Mouse (Mus musculus): ENCODE data around the gene Smad3.

The Smad3 gene

DNA sequence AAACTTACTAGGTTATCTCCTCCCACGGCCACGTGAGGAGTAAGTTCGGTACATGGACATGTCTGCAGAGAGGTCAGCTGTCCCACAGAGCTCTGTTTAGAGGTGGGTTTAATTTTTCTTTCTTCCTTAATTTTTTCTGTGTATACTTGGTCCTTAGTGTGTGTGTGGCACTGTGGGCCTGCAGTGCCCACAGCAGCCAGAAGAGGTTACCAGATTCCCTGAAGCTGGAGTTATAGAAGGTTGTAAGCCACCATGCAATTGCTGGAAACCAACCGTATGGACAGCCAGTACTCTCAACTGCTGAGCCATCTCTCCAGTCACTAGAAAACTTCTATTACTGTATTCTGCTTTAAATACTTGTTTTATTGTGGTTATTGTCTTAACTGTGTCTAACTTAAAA, 125.7 kb downstream of the Smad3 start:
- DNase-seq (ENCODE audit: low spot score), result no peak

DNA sequence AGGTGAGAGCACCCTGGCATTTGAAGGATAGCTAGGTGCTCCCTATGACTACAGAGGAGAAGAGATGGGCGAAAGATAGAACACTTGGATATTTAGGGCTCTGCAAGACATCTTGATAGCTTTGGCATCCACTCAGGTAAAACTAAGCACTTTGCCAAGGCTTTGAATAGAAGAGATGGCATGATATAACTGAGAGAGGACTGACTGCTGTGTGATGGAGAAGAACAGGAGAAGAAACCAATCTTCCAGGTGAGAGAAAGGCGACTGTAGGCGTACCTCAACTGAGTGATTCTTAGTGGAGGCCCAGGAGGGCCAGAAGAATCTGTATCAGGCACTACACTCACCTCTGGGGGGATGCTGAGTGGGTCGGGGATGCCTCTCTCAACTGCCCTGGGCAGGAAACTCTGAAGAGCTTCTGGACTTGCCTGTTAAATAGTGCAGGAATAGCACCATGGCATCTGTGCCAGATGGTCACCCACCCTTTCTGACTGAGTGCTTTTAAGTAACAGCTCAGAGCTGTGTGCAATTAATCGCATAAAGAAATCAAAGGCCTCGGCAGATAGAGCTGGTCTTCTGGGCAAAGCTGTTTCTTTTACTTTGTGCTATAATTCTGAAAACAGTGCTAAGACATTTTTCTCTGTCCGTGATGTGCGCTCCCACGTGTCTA, 132.6 kb downstream of the Smad3 start:
- DNase-seq (ENCODE audit: low spot score), result no peak

DNA sequence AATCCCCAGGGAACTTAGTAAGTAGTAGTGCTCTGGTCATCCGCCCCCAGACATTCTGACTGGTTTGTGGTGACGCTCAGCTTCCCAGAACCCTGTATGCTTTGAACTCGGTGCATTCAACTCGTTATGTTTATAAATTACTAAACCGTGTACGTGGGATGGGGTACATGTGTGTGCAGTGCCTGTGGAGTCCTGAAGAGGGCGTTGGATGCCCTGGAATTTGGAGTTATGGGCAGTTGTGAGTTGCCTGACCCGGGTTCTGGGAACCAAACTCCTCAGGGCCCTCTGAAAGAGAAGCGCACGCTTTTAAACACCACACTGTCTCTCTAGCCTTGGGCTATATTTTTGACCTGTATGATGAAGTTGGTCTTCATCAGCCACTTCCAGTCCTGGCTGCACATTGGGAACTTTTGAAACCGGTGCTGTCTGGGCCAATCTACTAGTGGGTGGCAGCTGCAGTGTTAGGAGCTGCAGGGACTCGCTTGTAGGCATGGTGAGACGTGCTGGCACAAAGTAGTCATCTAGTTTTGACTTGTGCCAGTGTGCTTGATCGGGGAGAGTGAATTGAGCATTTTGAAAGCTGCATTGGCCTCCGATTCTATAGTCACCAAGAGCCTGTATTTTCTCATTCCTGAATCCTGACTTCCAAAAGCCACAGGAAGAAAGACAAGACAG, 133.8 kb downstream of the Smad3 start:
- no peak for DNase-seq (ENCODE audit: low spot score)

GRCm38 (mm10) chr9:63617967-63618366, 139.8 kb downstream of the Smad3 start:
- DNase-seq (ENCODE audit: low spot score), result no peak

GRCm38 (mm10) chr9:63614018-63614985, 143.5 kb downstream of the Smad3 start:
- DNase-seq (ENCODE audit: low spot score), result no peak

- DNase-seq (ENCODE audit: low spot score), result no peak
Observed at GRCm38 (mm10) chr9:63613569-63613968, 144.2 kb downstream of the Smad3 start.

DNA sequence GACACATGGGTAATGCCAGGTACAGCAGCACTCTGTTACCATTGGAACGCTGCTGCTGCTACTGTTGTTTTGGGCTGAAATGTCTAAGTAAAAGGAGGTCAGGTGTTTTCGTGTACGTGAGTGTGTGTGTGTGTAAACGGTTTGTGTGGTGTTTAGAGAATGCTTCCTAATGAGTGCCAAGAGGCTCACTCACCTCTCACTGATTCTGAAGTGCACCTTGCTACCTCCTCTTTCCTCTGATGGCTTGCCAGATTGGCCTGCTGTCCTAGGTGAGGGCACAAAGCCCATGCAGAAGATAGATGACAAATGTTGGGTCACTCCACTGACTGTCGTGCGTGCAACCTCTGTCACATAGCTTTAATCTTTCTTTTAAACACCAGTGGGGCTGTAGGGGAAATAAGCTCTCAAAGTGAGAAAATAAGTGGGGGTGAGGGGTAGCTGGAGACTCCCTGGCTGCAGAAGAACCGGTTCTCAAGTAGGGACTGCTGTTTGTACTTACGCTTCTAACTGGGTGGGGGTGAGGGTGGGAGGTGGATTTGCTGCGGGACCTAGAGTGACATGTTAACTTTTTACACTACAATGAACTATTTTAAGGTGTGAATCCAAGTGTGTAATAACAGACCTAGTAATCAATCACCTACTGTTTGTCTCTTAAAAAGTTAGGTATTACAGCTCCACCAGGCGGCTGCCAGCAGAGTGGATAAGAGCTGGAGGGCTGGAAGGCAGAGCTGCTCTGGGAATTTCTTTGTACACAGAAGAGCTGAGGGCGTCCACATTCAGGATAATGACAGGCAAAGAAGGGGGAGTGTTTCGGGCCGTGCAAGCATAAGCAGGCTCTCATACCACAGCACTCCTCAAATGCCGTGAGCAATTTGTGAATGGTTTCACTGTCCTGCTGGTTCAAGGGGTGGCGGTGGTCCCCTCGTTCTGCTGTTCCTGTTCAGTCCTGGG, 145.0 kb downstream of the Smad3 start:
- DNase-seq (ENCODE audit: low spot score), result no peak

DNA sequence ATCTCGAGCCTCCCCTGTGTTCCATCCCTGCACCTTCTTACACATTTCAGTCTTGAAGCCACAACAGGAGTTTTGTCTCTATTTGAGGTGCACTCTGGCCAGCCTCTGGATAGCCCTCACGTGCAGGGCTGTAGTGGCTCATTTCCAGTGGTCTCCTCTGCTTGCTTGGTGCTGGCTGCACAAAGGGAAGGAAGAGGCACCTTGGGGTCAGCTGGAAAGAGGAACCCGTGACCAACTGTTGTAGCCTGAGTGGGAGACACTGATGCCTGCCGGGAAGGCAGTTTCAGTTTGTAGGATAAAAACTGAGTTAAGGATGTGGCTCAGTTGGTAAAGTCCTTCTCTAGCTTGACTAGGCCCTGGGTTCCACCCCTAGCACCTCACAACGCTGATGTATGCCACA, 145.8 kb downstream of the Smad3 start:
- no peak for DNase-seq (ENCODE audit: low spot score)

GRCm38 (mm10) chr9:63610841-63611366, 146.9 kb downstream of the Smad3 start:
- DNase-seq (ENCODE audit: low spot score), result no peak

GRCm38 (mm10) chr9:63610231-63610630, 147.6 kb downstream of the Smad3 start:
- DNase-seq (ENCODE audit: low spot score), result no peak

GRCm38 (mm10) chr9:63609776-63610175, 148.0 kb downstream of the Smad3 start:
- no peak for DNase-seq (ENCODE audit: low spot score)

DNA sequence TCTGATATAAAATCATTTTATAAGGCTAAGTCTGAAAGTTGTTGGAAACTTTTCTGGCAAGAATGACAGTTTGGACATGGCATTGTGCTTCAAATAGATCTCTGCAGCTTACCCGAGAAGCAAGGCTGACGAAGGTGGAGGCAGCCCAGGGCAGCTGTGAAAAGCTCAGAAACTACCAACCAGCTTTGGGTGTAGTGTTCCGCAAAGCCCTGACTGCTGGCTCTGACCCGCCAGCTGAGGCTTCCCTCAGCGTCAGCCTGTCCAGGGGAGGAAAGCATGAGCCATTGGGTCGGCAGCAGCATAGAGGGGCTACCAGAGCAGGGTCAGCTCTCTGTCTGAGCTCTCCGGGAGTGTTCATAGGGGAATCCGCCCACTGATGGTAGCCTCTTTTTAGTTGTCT, 148.5 kb downstream of the Smad3 start:
- no peak for DNase-seq (ENCODE audit: low spot score)

- DNase-seq (ENCODE audit: low spot score), result no peak
Observed at GRCm38 (mm10) chr9:63608006-63608405, 149.8 kb downstream of the Smad3 start.

DNA sequence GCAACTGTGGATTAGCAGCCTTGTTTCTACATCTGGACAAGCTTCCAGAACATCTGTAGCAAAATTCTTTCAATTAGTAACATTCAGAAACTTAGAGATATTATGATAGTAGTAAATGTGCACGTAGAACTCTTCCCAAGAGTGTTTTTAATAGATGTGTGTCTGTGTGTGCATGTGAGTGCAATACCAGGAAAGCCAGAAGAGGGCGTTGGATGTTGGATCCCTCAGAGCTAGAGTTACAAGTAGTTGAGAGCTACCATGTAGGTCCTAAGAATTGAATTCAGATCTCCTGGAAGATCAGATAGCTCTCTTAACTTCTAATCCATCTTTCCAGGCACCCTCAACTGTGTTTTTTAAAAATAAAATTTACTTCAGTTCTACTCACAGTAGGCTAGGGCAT, 151.2 kb downstream of the Smad3 start:
- no peak for DNase-seq (ENCODE audit: low spot score)

DNA sequence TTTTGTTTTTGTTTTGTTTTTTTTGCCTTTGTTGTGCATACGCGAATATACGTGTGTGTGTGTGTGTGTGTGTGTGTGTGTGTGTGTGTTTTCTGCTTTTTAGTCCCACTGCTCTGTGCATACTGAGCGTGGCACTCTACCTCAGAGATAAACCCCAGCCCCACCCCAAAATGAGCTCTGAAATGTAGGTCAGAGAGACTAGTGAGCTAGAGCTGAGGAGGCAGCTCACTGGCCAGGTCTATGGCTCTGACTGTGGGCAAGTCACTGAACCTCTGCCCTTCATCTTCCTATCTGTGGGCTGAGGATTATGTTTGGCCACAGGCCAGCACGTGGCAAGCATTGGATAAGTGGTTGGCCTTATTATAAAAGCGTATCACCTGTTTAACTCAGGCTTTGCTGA, 153.9 kb downstream of the Smad3 start:
- no peak for DNase-seq (ENCODE audit: low spot score)

DNA sequence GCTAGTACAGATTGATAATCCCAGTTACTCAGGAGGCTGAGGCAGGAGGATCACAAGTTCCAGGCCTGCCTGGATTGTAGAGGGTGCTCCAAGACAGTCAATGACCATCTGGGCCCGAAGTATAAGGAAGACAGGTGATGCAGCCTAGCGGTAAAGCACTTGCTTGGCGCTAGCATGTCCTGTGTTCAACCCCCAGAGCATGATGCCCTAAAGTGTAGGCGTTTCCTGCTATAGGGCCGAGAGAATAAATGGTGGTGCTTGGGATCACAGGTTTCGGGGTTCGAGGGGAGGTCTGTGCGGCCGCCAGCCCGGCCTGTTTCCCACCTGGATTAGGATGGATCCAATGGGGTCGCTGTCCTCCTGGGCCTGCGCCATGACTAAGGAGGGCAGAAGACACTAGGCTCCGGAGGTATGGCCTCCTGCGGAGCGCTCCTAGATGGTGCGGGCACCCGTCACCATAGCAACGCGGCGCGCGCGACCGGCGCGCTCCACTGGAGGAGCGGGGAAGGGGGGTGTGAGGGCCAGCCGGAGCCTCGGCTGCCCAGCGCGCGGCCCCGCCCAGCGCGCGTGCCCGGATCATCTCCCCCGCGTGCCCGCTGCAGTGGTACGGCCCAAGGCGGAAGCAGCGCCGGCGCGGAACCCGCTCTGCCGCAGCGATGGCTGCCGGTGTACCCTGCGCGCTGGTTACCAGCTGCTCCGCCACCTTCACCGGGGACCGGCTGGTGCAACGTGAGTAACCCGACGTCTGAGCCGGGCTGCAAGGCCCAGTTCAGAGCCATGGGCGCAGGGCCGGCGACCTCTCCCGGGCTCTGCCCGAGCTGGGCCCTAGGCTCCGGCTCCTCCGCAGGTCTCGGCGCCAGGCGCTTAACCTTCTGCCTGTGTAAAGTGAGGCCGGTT, 155.5 kb downstream of the Smad3 start, which contains the start of the genes Iqch and Aagab:
Gene Iqch (minus strand): TSS at position 451 of the 897 bp plus-strand sequence.
Gene Aagab (plus strand): TSS at position 618 of the 897 bp plus-strand sequence.
- DNase-seq (ENCODE audit: low spot score), result peak; percentile 98

Measured in urinary bladder, postnatal 25 days (tissue).